Mouse (Mus musculus): Measurements from ENCODE around the gene Cnot10. TPM values are rescaled to one million over a fixed set of nuclear protein-coding genes. Genes with fewer than 3 reads are reported as not detected.
A peak's percentile ranks its signal among the peaks of the same experiment; 100 is the strongest.

Gene Cnot10
- polyA plus RNA-seq, 1 experiment from 2014 or later, result 75.9 TPM

- Histone ChIP-seq H3K9ac (no peak overlapping the region), H3K4me1 (no peaks in the 10 kb centered on the region), H3K27ac (no peak overlapping the region), H3K4me2 (replicated peaks) (no peak overlapping the region), H3K9me3 (no peaks in the 10 kb centered on the region), H3K4me3 (no peak overlapping the region), H3K27me3 (no peaks in the 10 kb centered on the region), H3K36me3 (peaks cover 88% of the 10 kb centered on the region)
- WGBS, result 84% methylated on average over 4 of the region's 4 CpGs
- no peak for ATAC-seq (ENCODE audit: low FRiP score, low read depth)
Measured at GRCm38 (mm10) chr9:114612566-114612965, 27.4 kb downstream of the Cnot10 start.

GRCm38 (mm10) chr9:114610266-114610665 lies 29.7 kb downstream of the Cnot10 start:
- peaks cover 94% of the 10 kb centered on the region for H3K36me3 ChIP-seq
- WGBS, result 98% methylated on average over 3 of the region's 3 CpGs

GRCm38 (mm10) chr9:114603876-114604540 lies 36.0 kb downstream of the Cnot10 start:
- Histone ChIP-seq H3K27ac (no peak overlapping the region), H3K4me2 (replicated peaks) (no peak overlapping the region), H3K36me3 (peaks cover 81% of the 10 kb centered on the region), H3K4me1 (no peaks in the 10 kb centered on the region), H3K9ac (no peak overlapping the region), H3K27me3 (no peaks in the 10 kb centered on the region), H3K9me3 (no peaks in the 10 kb centered on the region), H3K4me3 (no peak overlapping the region)
- WGBS, result 56% methylated on average over 12 of the region's 12 CpGs
- no peak for ATAC-seq (ENCODE audit: low FRiP score, low read depth)

More at GRCm38 (mm10) chr9:114610266-114610665, 29.7 kb downstream of the Cnot10 start:
- H3K9ac ChIP-seq, result no peak overlapping the region
- no peak overlapping the region for H3K4me3 ChIP-seq
- H3K4me2 ChIP-seq (replicated peaks), result no peak overlapping the region
- ATAC-seq (ENCODE audit: low FRiP score, low read depth), result no peak
- no peak overlapping the region for H3K27ac ChIP-seq
- no peaks in the 10 kb centered on the region for H3K27me3 ChIP-seq
- H3K9me3 ChIP-seq, result no peaks in the 10 kb centered on the region
- H3K4me1 ChIP-seq, result no peaks in the 10 kb centered on the region

GRCm38 (mm10) chr9:114601096-114601495 lies 38.9 kb downstream of the Cnot10 start:
- no peak overlapping the region for H3K27ac ChIP-seq
- H3K4me3 ChIP-seq, result no peak overlapping the region
- no peak overlapping the region for H3K9ac ChIP-seq
- ATAC-seq (ENCODE audit: low FRiP score, low read depth), result no peak
- no peaks in the 10 kb centered on the region for H3K4me1 ChIP-seq
- WGBS, result 89% methylated on average over 1 of the region's 1 CpGs
- no peaks in the 10 kb centered on the region for H3K9me3 ChIP-seq
- no peak overlapping the region for H3K4me2 ChIP-seq (replicated peaks)
- H3K27me3 ChIP-seq, result no peaks in the 10 kb centered on the region
- peaks cover 80% of the 10 kb centered on the region for H3K36me3 ChIP-seq

- H3K4me3 ChIP-seq, result no peak overlapping the region
- no peak overlapping the region for H3K9ac ChIP-seq
- no peaks in the 10 kb centered on the region for H3K27me3 ChIP-seq
- H3K36me3 ChIP-seq, result peaks cover 44% of the 10 kb centered on the region
- WGBS, result 41% methylated on average over 5 of the region's 5 CpGs
- peaks cover 11% of the 10 kb centered on the region for H3K4me1 ChIP-seq
- no peaks in the 10 kb centered on the region for H3K9me3 ChIP-seq
- peak overlapping the region; percentile 76 for H3K4me2 ChIP-seq (replicated peaks)
- no peak overlapping the region for H3K27ac ChIP-seq
- no peak for ATAC-seq (ENCODE audit: low FRiP score, low read depth)
Measured at GRCm38 (mm10) chr9:114585017-114585345, 55.0 kb downstream of the Cnot10 start.

GRCm38 (mm10) chr9:114584183-114585016 lies 55.6 kb downstream of the Cnot10 start:
- peak overlapping the region; percentile 48; the same call in 1 of the 2 replicates for H3K27ac ChIP-seq
- WGBS, result 3% methylated on average over 31 of the region's 31 CpGs

GRCm38 (mm10) chr9:114583812-114584182 lies 56.2 kb downstream of the Cnot10 start:
- ATAC-seq (ENCODE audit: low FRiP score, low read depth), result peak; percentile 58
- H3K36me3 ChIP-seq, result peaks cover 32% of the 10 kb centered on the region
- peak overlapping the region; percentile 48 for H3K27ac ChIP-seq
- no peaks in the 10 kb centered on the region for H3K9me3 ChIP-seq
- peaks cover 19% of the 10 kb centered on the region for H3K4me1 ChIP-seq
- no peaks in the 10 kb centered on the region for H3K27me3 ChIP-seq
- peak overlapping the region; percentile 58 for H3K9ac ChIP-seq
- under 1% methylated on average over 23 of the region's 23 CpGs for WGBS
- peak overlapping the region; percentile 44 for H3K4me3 ChIP-seq
- H3K4me2 ChIP-seq (replicated peaks), result peak overlapping the region; percentile 76

More at GRCm38 (mm10) chr9:114584183-114585016, 55.6 kb downstream of the Cnot10 start:
- peak overlapping the region; percentile 44 for H3K4me3 ChIP-seq
- H3K4me2 ChIP-seq (replicated peaks), result peak overlapping the region; percentile 76
- peaks cover 13% of the 10 kb centered on the region for H3K4me1 ChIP-seq
- peak; percentile 66 for ATAC-seq (ENCODE audit: low FRiP score, low read depth)
- H3K9ac ChIP-seq, result peak overlapping the region; percentile 58
- H3K9me3 ChIP-seq, result no peaks in the 10 kb centered on the region
- H3K36me3 ChIP-seq, result peaks cover 38% of the 10 kb centered on the region
- no peaks in the 10 kb centered on the region for H3K27me3 ChIP-seq

- WGBS, result 38% methylated on average over 11 of the region's 11 CpGs
- no peaks in the 10 kb centered on the region for H3K27me3 ChIP-seq
- H3K36me3 ChIP-seq, result no peaks in the 10 kb centered on the region
- H3K27ac ChIP-seq, result peak overlapping the region; percentile 49; the same call in 1 of the 2 replicates
- peak; percentile 52; the same call in 1 of the 2 replicates for ATAC-seq (ENCODE audit: low FRiP score, low read depth)
- H3K9ac ChIP-seq, result no peak overlapping the region
- no peaks in the 10 kb centered on the region for H3K9me3 ChIP-seq
- H3K4me2 ChIP-seq (replicated peaks), result peak overlapping the region; percentile 44
- no peak overlapping the region for H3K4me3 ChIP-seq
- H3K4me1 ChIP-seq, result peaks cover 15% of the 10 kb centered on the region
Measured at GRCm38 (mm10) chr9:114578646-114579045, 61.3 kb downstream of the Cnot10 start.

- H3K9ac ChIP-seq, result no peak overlapping the region
- H3K27ac ChIP-seq, result no peak overlapping the region
- H3K4me1 ChIP-seq, result peaks cover 15% of the 10 kb centered on the region
- no peaks in the 10 kb centered on the region for H3K9me3 ChIP-seq
- no peak overlapping the region for H3K4me3 ChIP-seq
- 77% methylated on average over 1 of the region's 1 CpGs for WGBS
- ATAC-seq (ENCODE audit: low FRiP score, low read depth), result no peak
- no peak overlapping the region for H3K4me2 ChIP-seq (replicated peaks)
- no peaks in the 10 kb centered on the region for H3K36me3 ChIP-seq
- no peaks in the 10 kb centered on the region for H3K27me3 ChIP-seq
Measured at GRCm38 (mm10) chr9:114576001-114576400, 64.0 kb downstream of the Cnot10 start.

- Histone ChIP-seq H3K27ac (no peak overlapping the region), H3K4me2 (replicated peaks) (no peak overlapping the region), H3K4me3 (no peak overlapping the region), H3K9me3 (no peaks in the 10 kb centered on the region), H3K36me3 (no peaks in the 10 kb centered on the region), H3K9ac (no peak overlapping the region), H3K27me3 (no peaks in the 10 kb centered on the region), H3K4me1 (peaks cover 5% of the 10 kb centered on the region)
- no peak for ATAC-seq (ENCODE audit: low FRiP score, low read depth)
- WGBS, result 55% methylated on average over 5 of the region's 5 CpGs
Measured at GRCm38 (mm10) chr9:114573528-114573927, 66.5 kb downstream of the Cnot10 start.

- Histone ChIP-seq H3K4me1 (peaks cover 9% of the 10 kb centered on the region; the same call in 1 of the 2 replicates), H3K9ac (no peak overlapping the region), H3K27me3 (no peaks in the 10 kb centered on the region), H3K9me3 (no peaks in the 10 kb centered on the region), H3K4me3 (no peak overlapping the region), H3K4me2 (replicated peaks) (no peak overlapping the region), H3K27ac (no peak overlapping the region), H3K36me3 (no peaks in the 10 kb centered on the region)
- no peak for ATAC-seq (ENCODE audit: low FRiP score, low read depth)
- 73% methylated on average over 5 of the region's 5 CpGs for WGBS
Measured at GRCm38 (mm10) chr9:114568682-114569474, 71.1 kb downstream of the Cnot10 start.

GRCm38 (mm10) chr9:114564667-114565066 lies 75.3 kb downstream of the Cnot10 start:
- Histone ChIP-seq H3K4me2 (replicated peaks) (peak overlapping the region; percentile 93), H3K4me1 (peaks cover 43% of the 10 kb centered on the region), H3K27me3 (peaks cover 36% of the 10 kb centered on the region), H3K9ac (peak overlapping the region; percentile 73), H3K4me3 (peak overlapping the region; percentile 68), H3K27ac (no peak overlapping the region), H3K9me3 (no peaks in the 10 kb centered on the region), H3K36me3 (no peaks in the 10 kb centered on the region)
- WGBS, result under 1% methylated on average over 10 of the region's 10 CpGs
- no peak for ATAC-seq (ENCODE audit: low FRiP score, low read depth)

All from limb, embryonic 13.5 days (tissue).